Mouse (Mus musculus): Measurements from ENCODE around the gene Mmp11.
A peak's percentile ranks its signal among the peaks of the same experiment; 100 is the strongest.

The Mmp11 gene

GRCm38 (mm10) chr10:75935680-75936541, at the start of gene Mmp11:
Gene Mmp11, minus strand, starts transcription at chr10:75936496.
- peak; percentile 86 to 88 for DNase-seq

GRCm38 (mm10) chr10:75979432-75979831, 43.1 kb upstream of the Mmp11 start:
- no peak for DNase-seq

- no peak for DNase-seq
Measured at GRCm38 (mm10) chr10:75978835-75979157, 42.5 kb upstream of the Mmp11 start.

- DNase-seq, result peak; percentile 24 to 31
Measured at GRCm38 (mm10) chr10:75978119-75978834, 42.0 kb upstream of the Mmp11 start.

- DNase-seq, result peak; percentile 17 to 43
Measured at GRCm38 (mm10) chr10:75975216-75975615, 38.9 kb upstream of the Mmp11 start.

GRCm38 (mm10) chr10:75973846-75974245, 37.5 kb upstream of the Mmp11 start:
- no peak for DNase-seq

- DNase-seq, result no peak
Measured at GRCm38 (mm10) chr10:75954381-75954811, 18.1 kb upstream of the Mmp11 start, which contains the start of gene Gm5134. Gene Gm5134, plus strand, starts transcription at chr10:75954514.

GRCm38 (mm10) chr10:75951424-75952050, 15.2 kb upstream of the Mmp11 start:
- DNase-seq, result peak; percentile 73

GRCm38 (mm10) chr10:75950791-75951210, 14.5 kb upstream of the Mmp11 start:
- DNase-seq, result peak; percentile 31 to 38

- DNase-seq, result no peak
Measured at GRCm38 (mm10) chr10:75949053-75950045, 13.1 kb upstream of the Mmp11 start.

GRCm38 (mm10) chr10:75948079-75948478, 11.8 kb upstream of the Mmp11 start:
- no peak for DNase-seq

GRCm38 (mm10) chr10:75945896-75946295, 9.6 kb upstream of the Mmp11 start:
- peak in 1 of 2 experiments; percentile 1 for DNase-seq

- peak in 1 of 2 experiments; percentile 1 for DNase-seq
Measured at GRCm38 (mm10) chr10:75945213-75945612, 8.9 kb upstream of the Mmp11 start.

GRCm38 (mm10) chr10:75944066-75944772, 7.9 kb upstream of the Mmp11 start:
- DNase-seq, result no peak

- DNase-seq, result no peak
Measured at GRCm38 (mm10) chr10:75942736-75943477, 6.6 kb upstream of the Mmp11 start, which contains the start of gene Vpreb3. Gene Vpreb3, plus strand, starts transcription at chr10:75943057.

GRCm38 (mm10) chr10:75941042-75941824, 4.9 kb upstream of the Mmp11 start:
- DNase-seq, result no peak

- no peak for DNase-seq
Measured at GRCm38 (mm10) chr10:75940520-75940919, 4.2 kb upstream of the Mmp11 start, which contains the start of gene Gm867. Gene Gm867, minus strand, starts transcription at chr10:75940672.

- DNase-seq, result no peak
Measured at GRCm38 (mm10) chr10:75939481-75940234, 3.4 kb upstream of the Mmp11 start.

All from cerebellum, postnatal 14 days (tissue).